Mouse (Mus musculus): Measurements from ENCODE around the gene Kctd13.

DNA sequence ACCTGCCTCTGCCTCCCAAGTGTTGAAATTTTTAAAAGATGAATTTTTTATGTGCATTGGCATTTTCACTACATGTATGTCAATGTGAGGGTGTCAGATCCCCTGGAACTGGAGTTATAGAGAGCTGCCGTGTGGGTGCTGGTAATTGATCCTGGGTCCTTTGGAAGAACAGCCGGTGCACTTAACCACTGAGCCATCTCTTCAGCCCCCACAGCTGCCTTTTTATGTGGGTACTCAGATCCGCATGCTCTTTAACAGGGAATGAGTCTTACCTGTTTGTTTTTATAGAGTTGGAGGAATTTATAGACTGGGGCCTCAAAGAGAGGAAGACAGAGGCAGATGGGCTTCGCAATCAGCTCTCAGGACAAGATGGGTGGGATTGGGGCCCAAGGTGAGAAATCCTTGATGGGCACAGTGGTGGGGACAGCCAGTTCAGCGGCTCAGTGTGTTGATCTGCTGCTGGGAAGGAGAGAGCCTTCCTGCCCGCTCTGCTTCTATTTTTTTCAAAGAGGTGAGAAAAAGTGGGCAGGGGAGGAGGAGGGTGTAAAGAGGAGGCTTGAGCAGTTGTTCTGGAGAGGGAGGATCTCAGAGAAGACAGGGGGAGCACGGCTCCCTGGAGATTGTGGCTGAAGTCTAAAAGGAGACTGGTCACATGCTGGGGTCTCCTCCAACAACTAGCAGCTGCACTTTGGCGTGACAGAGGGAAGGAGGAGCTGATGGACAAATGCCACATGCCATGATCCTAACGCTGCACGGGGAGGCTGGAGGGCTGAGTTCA is 56.2 kb downstream of the Kctd13 start:
- no peak for TF ChIP-seq CTCF (IDR thresholded peaks at IDR 0.05; ENCODE audit: low read depth, low read length)
- TF ChIP-seq GATA1 (IDR thresholded peaks at IDR 0.05; ENCODE audit: borderline replicate concordance, low read length) = no peak

Data from G1E (cell line).